Mouse (Mus musculus): Measurements from ENCODE around the gene Apaf1.

Gene Apaf1

GRCm38 (mm10) chr10:91082550-91083392 is at the start of gene Apaf1, which contains the start of gene Ikbip:
TSS of gene Apaf1 (minus strand) at chr10:91082770.
TSS of gene Ikbip (plus strand) at chr10:91082940.
- DNase-seq (ENCODE audit: extremely low spot score, low read depth, low spot score): peak; percentile 90

DNA sequence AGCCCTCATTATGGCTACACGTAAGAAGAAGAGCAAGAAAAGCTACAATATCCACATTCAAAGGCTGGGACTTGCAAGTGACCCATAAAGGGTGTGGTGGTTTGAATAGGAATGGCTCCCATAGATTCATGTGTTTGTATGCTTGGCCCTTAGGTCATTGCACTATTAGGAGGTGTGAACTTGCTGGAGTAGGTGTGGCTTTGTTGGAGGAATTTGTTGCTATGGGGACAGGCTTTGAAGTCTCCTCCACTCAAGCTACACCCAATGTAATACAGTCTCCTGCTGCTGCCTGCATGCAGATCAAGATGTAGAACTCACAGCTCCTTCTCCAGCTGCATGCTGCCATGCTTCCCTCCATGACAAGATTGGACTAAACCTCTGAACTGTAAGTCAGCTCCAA is 49.0 kb upstream of the Apaf1 start:
- no peak for DNase-seq (ENCODE audit: extremely low spot score, low read depth, low spot score)

GRCm38 (mm10) chr10:91130792-91131191 is 48.2 kb upstream of the Apaf1 start:
- no peak for DNase-seq (ENCODE audit: extremely low spot score, low read depth, low spot score)

- no peak for DNase-seq (ENCODE audit: extremely low spot score, low read depth, low spot score)
Observed at GRCm38 (mm10) chr10:91128551-91129160, 46.1 kb upstream of the Apaf1 start.

- no peak for DNase-seq (ENCODE audit: extremely low spot score, low read depth, low spot score)
Observed at GRCm38 (mm10) chr10:91127395-91127794, 44.8 kb upstream of the Apaf1 start.

DNA sequence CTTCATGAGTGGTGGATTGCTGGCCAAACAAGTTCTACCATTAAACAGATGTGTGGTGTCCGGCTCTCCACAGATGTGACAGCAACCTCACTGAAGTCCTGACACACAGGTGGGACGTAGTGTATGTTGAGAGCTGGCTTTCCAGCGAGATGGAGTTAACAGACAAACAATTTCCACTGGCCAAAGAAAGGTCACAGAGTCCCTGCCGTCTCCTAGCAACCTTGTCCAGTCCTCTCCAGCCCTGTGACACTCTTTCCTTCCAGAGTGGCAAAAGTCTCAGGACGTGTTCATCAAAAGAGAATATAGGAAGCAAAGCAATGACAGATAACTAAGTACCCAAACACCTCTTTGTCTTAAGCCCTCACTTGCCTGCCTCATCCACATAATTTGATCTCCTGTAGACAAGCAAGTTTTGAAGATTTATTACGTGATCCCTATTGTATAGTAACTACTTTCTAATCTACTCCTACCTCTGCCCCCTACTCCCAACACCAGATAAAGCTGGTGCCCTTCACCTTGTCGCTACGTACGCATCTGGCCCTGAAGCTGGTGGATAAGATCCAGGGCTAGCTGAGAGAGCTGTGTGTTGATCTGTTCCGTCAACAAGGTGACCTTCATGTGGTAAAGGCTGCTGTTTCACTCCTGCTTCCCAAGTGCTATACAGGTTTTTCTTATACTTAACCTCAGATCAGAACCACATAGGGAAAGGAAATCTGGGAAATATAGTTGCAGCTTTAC is 44.2 kb upstream of the Apaf1 start:
- no peak for DNase-seq (ENCODE audit: extremely low spot score, low read depth, low spot score)

DNA sequence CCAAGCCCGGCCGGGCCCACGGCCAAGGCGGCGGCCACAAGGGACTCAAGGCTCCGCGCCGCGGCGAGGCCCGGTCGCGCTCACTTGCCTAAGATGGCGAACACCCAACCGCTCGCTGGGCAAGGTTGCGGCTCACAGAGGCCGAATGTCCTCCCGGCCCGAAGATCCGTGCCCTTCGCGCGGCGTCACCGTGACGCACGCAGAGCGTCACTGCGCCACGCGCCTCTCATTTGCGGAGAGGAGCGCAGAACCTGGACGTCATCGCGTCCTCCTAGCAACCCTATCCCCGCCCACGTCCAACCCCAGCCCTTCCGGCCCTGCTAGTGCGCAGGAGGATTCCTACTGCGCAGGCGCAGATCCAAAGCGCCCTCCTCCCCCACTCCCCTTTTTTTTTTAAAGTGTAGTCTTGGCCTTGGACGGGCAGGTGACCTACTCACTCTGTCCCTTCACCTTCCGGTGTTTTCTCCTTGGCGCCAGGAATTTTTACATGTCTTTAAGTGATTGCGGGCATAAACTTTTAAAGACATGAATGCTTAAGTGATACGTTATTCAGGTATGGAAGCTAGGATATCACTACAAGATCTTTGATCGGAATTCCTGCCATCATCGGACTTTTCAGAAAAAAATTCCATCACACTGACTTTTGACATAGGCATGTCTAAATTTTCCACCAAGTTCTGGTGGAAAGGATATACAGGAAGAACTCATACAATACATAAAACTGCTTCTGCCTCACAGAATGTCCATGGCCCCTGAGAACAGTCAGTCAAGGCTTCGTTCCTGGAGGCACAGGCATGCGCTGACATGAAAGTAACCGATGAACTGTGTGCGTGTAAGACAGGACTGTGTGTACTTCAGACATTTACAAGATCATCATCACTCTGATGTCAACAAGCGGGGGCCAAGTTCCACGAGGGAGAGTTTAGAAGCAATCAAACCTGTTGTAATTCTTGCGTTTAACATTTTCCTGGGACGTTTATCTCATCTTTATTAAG is 41.6 kb upstream of the Apaf1 start, which contains the start of gene Slc25a3:
Slc25a3 (minus strand) TSS at position 232 of the 995 bp plus-strand sequence.
- DNase-seq (ENCODE audit: extremely low spot score, low read depth, low spot score): peak; percentile 97

GRCm38 (mm10) chr10:91123281-91123827 is 40.8 kb upstream of the Apaf1 start:
- DNase-seq (ENCODE audit: extremely low spot score, low read depth, low spot score): no peak

- no peak for DNase-seq (ENCODE audit: extremely low spot score, low read depth, low spot score)
Observed at GRCm38 (mm10) chr10:91122646-91123045, 40.1 kb upstream of the Apaf1 start.

DNA sequence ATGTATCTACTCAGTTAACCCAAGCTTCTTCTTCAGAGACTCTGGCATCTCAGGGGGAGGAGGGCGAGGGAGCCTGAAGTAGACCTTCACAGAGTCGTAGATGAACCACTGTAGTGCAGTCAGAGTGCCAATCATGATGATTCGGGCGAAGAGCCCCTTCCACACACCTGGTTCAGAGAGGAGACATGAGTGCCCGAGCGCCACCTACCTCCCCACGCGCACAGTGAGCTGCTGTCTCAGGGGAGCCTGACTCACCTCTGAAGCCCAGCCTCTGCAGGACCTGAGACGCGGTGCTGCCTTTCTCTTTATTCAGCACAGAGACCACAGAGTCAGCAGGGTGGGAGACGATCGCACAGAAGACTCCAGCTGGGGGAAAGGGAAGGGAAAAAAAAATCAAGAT is 34.4 kb upstream of the Apaf1 start:
- DNase-seq (ENCODE audit: extremely low spot score, low read depth, low spot score): no peak

GRCm38 (mm10) chr10:91109841-91110240 is 27.3 kb upstream of the Apaf1 start:
- DNase-seq (ENCODE audit: extremely low spot score, low read depth, low spot score): no peak

- DNase-seq (ENCODE audit: extremely low spot score, low read depth, low spot score): no peak
Observed at GRCm38 (mm10) chr10:91105981-91106380, 23.4 kb upstream of the Apaf1 start.

GRCm38 (mm10) chr10:91102799-91103590 is 20.4 kb upstream of the Apaf1 start:
- no peak for DNase-seq (ENCODE audit: extremely low spot score, low read depth, low spot score)

DNA sequence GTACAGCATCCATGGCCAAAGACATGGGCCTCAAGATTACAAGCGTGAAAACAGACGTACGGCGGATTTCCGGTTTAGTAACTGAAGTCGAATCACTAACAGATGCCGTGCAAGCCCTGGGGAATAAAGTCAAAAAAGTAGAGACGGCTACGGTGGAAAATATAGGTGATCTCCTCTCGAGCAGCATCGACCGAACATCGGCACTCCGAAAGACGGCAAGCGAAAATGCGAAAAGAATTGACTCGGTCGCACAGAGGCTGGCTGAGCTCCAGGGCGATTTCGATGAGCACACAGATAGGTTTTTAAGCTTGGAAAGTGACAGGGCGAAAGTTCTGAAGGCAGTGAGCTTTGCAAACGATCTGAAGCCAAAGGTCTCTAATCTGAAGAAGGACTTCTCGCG is 19.4 kb upstream of the Apaf1 start:
- no peak for DNase-seq (ENCODE audit: extremely low spot score, low read depth, low spot score)

DNA sequence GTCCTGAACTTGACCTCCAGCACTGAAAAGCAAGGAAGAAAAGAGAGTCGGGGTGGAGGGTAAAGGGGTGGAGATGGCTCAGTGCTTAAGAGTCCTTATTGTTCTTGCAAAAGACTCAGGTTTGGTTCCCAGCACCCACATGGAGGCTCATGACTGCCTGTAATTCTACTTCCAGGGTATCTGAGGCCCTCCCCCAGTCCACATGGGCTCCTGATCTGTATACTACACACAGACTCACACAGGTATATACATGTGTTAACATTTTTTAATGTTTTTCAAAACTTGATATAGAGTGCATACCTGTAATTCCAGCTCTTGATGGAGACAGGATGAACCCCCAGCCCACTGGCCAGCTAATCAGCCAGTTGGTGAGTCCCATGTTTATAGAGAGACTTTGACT is 17.5 kb upstream of the Apaf1 start:
- no peak for DNase-seq (ENCODE audit: extremely low spot score, low read depth, low spot score)

DNA sequence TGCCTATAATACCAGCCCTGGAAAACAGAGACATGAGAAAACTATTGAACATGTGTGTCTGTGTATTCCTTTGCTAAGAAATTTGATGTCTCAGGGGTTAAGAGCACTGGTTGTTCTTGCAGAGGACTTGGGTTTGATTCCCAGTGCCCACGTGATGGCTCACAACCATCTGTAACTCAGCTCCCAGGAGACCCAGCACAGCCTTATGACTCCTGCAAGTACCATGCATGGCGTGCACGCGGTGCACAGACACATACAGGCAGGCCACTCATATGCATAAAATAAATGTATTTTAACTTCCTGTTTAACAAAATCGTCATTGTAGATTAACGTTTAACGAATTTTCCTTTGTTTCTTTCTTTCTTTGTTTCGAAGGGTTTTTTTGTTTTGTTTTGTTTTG is 15.5 kb upstream of the Apaf1 start:
- DNase-seq (ENCODE audit: extremely low spot score, low read depth, low spot score): no peak

DNA sequence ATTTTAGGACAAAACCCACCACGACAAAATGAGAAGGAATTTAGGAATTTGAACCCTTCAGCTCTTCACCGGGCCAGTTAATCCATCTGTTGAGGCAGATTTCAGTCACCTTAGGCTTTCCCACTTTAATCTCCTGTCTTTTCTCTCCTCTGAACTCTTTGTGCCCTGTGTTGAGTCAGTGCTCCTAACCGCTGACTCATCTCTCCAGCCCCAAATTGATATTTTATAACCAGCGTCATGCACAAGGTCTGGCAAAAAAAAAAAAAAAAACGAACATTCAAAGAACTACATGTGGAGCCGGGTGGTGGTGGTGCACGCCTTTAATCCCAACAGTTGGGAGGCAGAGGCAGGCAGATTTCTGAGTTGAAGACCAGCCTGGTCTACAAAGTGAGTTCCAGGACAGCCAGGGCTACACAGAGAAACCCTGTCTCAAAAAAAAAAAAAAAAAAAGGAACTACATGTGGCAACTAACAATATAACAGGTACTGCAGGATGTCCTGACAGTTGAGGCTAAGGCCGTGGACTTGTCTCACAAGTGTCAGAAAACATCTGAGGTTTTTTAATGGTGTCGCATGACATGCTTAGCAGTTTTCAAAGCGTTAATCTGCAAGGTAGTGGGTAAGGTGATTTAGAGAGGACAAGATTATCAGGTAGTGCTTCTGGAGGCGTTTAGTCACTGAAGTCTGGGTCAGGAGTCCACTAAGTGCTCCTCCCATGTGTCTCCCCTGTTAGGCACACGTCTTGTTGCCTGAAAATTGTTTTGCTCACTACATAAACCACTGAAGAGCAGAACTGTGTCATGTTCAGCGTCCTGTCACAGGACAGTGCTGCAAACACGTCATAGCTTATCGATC is 11.9 kb upstream of the Apaf1 start:
- no peak for DNase-seq (ENCODE audit: extremely low spot score, low read depth, low spot score)

- no peak for DNase-seq (ENCODE audit: extremely low spot score, low read depth, low spot score)
Observed at GRCm38 (mm10) chr10:91092812-91093211, 10.2 kb upstream of the Apaf1 start.

Measured in hindlimb bud, embryonic 11.5 days (tissue).